Mouse (Mus musculus) kidney, adult 9 months (tissue): ENCODE data around the gene Icam4.
"Not testable (repeated sequence)": the region's sequence is repeated elsewhere in the genome, so short reads cannot be mapped to it uniquely, and the experiment has no call there.

Experiments used
- DNase-seq: peaks from one replicate; pipeline ENCODE4 v3.0.0; 2022

The Icam4 gene

DNA sequence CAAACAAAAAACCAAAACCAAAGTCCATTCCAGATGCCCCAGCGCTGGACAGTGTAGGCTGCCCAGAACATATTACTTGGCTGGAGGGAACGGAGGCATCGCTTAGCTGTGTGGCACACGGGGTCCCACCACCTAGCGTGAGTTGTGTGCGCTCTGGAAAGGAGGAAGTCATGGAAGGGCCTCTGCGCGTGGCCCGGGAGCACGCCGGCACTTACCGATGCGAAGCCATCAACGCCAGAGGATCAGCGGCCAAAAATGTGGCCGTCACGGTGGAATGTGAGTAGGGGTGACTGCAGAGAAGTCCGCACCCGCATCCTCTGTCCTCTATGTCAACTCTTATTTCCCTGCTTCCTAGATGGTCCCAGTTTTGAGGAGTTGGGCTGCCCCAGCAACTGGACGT, 7.0 kb downstream of the Icam4 start:
- no peak for DNase-seq

- no peak for DNase-seq
Measured at GRCm38 (mm10) chr9:21036666-21037065, 7.5 kb downstream of the Icam4 start.

DNA sequence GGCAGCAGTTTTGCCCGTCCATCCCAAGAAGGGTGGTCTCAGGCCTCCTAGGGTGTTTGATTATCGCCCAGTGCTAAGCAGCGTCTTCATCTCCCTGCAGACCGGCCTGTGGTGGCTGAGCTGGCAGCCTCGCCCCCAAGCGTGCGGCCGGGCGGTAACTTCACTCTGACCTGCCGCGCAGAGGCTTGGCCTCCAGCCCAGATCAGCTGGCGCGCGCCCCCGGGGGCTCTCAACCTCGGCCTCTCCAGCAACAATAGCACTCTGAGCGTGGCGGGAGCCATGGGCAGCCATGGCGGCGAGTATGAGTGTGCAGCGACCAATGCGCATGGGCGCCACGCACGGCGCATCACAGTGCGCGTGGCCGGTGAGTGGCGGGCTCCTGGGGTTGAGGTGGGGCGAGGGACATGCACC, 8.3 kb downstream of the Icam4 start:
- DNase-seq = peak; percentile 15

DNA sequence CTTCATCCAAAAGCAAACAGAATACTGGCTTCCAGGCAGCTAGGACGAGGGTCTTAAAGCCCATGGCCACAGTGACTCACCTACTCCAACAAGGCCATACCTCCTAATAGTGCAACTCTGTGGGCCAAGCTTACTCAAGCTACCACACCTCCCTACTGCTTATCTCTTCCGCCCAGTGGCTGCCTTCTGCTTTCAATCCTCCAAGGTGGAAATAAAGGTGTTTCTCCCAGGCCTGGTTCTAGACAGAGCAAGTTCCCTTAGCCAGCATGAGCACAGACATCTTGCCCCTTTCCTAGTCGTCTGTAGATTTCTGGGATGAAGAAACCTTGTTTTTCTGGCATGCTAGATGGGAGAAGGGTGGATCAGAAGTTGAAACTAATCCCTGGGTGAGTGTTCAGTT, 10.6 kb downstream of the Icam4 start:
- no peak for DNase-seq

GRCm38 (mm10) chr9:21041308-21041707, 12.1 kb downstream of the Icam4 start:
- no peak for DNase-seq

- DNase-seq = no peak
Measured at GRCm38 (mm10) chr9:21043563-21043962, 14.4 kb downstream of the Icam4 start.

DNA sequence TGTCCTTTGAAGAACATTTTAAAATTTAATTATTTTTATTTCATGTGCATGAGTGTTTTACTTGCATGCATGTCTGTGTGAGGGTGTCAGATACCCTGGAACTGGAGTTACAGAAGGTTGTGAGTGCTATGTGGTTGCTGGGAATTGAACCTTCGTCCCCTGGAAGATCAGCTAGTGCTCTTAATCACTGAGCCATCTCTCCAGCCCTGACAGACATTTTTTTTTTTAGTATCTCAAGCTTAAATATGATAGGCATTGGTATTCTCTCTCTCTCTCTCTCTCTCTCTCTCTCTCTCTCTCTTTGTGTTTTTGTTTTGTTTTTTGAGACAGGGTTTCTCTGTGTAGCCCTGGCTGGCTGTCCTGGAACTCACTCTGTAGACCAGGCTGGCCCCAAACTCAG, 15.6 kb downstream of the Icam4 start:
- DNase-seq = not testable (repeated sequence)

DNA sequence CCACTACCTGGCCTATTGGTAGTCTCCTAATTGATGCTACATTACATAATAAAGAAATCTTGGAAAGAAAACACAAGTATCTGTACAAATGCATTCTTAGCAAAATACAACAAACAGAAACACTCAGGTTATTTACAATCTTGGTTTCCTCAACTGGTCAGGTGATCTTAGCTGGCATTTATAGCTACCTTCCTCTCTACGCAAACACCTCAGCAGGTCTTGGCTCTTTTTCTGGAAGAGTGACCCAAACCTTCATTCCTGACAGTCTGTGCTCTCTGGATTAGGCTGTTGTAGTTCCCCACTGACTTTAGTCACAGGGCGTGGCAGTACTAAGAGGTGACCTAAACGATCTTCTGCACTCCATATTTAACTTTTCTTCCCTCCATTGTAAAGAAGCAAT, 16.1 kb downstream of the Icam4 start:
- no peak for DNase-seq

GRCm38 (mm10) chr9:21051578-21051977, 22.4 kb downstream of the Icam4 start:
- no peak for DNase-seq

DNA sequence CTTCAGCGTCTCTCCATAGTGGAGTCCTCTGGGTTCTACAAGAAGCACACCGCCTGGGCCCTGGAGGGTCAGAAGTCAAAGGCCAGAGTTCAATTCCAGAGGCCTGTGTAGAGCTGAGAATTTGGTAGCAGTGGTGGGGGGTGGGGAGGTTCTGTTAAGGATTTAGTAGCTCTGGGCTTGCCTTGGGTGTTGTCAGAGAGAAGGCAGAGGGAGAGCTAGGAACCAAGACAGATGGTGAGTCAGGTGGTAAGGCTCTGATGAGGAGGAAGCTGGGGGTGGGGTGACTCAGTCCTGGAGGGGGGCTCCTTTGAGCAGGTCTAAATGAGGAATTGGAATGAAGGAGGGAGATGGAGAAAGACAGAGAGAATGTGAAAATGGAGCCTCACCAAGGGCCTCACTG, 33.8 kb downstream of the Icam4 start:
- DNase-seq = no peak

DNA sequence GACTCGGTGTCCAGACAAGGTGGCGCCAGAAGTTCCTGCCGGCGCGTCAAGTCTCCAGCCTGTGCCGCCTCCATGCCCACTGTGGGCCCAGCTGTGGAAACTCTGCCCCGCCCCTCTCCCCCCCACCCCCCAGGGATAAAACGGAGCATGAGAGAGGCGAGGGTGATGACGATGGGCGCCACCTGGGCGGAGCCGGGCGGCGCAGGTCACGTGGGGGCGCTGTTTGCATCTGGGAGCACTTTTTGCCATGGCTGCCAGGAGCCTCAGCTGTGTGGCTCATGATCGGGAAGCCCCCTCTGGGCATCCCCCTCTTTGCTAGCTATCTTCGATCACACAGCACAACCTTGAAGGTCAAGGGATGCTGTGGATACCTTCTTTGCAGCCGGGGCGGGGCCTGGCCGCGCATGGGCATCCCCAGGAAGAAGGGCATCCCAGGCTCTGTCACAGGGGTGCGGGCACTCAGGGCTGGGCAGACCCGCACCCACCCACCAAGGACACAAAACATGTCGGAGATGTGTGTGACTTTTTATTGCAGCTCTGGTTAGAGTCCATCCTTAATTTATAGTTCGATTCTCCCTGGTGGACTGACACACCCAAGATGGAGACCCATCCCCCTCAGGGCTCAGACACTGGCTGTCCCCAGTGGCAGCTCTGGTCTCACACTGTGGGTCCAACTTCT, 38.0 kb downstream of the Icam4 start, which contains the start of gene Zglp1:
Zglp1 (minus strand) TSS at position 88 of the 679 bp plus-strand sequence.
- DNase-seq = no peak

DNA sequence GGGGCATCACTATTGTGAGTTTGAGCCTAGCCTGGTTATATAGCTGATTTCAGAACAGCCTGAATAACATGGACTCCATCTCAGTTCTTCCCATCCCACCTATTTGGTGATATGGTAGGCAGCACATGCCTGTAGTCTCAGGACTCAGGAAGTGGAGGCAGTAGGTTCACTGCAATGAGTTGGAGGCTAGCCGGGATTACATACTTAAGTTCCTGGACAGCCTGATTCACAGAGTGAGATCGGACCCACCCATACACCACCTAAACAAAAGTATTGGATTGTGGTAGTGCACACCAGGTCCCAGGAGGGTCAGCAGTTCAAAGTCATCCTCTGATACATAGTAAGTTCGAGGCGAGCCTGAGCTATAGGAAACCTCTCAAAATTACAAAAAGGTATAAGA, 43.5 kb downstream of the Icam4 start:
- no peak for DNase-seq

DNA sequence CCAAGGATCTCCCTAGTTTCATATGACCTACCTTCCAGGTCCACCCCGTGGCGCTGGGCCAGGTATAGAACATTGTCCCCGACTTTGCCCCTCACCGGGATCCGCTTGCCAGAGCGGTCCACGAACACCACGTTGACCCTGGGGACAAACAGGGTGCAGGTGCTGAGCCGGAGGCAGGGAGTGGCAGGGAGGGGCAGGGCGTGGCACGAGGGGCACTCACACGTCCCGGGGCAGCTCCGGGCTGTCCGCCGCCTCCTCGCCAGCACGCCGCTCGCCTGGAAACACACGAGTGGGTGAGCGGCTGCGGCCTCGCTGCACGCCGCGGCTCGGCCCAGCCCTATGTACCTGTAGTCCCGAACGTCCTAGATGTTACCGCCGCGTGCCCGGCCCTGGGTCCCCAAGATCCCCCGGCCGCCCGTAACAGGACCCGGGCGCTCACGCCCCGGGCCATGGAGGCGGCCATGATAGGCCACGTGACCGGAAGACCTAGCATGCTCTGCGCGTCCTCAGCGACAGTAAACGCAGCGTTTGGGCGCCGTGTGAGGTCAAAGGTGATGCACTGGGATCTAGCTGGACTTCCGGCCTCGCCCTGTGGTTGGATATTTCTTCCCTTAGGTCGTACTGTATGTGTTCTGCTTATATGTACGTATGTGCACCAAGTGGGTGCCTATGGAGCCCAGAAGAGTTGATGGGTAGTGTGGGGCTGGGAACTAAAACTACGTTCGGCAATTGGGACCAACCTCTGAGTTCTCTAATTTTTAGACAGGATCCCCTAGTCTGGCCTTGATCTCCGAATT, 44.1 kb downstream of the Icam4 start, which contains the start of the genes Gm49373 and Fdx1l:
Gm49373 (minus strand) TSS at position 53 of the 797 bp plus-strand sequence.
Fdx1l (minus strand) TSS at position 571 of the 797 bp plus-strand sequence.
- DNase-seq = peak; percentile 94

GRCm38 (mm10) chr9:21074173-21074572, 45.0 kb downstream of the Icam4 start:
- DNase-seq = peak; percentile 22

GRCm38 (mm10) chr9:21075625-21076024, 46.5 kb downstream of the Icam4 start:
- DNase-seq = no peak
